Mouse (Mus musculus): ENCODE measurements at regions not wholly inside any gene's neighbourhood (a gene's known extent, or its start where the extent isn't known, plus 50 kb on each side); places are given as distances from the start of the nearest gene placed in this dataset.
A peak's percentile ranks its signal among the peaks of the same experiment; 100 is the strongest.

DNA sequence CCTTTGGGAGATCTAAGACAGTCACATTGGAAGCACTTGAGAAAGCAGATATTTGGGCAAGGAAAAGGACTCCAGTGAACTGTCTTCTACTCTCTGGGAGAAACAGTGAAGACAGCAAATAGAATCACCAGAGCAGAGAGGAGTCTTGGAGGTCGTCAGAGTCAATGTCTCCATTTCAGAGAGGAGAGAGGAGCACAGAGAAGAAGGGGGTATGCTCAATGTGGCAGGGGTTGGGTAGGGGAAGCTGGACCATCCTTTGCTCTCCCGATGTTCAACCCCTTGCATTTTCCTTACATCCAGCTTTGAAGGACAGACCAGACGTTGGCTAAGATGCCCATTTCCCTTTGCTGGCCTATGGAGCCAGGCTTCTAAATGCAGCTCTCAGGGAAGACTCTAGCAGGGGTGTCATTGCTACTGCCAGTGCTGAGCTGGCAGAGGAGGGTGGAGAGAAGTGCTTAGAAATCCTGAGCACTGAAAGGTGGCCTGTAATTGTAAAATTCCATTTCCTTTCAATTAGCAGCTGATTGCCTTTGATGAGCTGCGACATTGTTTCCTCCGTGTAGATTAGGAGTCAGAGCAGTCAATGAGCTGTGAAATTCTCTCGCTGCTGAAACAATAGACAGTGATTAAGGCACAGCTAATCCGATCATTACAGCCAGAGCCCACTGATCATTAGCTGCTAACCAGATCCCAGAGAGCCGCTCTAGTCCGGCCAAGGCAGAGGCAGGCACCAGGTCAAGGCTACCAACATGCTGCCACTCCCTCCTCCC lies 449.7 kb downstream of the Insc start:
- no peak for DNase-seq

DNA sequence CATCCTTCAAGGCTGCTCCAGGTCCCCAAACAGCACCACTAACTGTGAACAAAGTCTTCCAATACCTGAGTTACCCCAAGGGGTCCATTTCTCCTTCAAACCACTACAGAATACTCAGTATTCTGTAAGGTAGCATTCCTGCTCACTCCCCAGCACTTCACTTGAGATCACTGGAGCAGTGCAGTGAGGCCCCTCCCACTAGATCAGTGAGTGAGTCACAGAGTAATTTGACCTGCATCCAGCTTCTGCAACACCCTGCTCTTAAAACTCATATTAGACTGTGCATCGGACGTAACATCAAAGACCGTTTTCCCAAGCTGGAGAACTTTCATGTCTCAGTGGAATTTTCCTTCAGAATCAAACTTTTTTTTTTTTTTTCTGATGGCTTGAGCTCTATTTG lies 461.4 kb downstream of the Insc start:
- no peak for DNase-seq

DNA sequence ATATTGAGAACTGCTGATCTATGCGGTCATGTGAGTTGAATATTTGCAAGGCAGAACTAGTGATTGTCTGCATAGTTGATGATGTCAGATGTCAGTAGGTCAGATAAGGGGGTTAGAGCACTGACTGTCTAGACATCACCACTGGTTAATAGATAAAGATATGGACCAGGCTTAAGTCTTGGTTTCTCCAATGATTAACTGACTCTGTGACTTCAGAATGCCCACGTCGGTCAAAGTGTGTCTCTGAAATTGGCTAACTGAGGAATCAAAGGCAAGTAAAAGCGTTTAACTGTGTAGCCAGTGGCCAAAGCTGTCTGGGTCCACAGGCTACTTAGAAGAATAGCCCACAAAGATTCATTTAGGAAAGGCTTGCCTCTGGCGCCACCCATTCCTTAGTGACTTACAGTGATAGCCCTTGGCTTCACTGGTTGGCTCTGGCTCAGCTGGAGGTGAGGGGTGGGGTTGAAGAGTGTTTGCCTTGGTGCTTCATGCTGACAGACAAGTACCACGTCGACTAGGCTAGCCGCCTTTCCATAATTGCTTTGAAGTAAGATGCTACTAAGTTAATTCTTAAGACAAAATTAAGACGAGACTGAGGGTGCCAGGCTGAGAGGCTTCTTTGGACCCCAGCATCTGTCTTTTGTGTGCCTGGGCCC lies 463.1 kb downstream of the Insc start:
- DNase-seq: no peak

DNA sequence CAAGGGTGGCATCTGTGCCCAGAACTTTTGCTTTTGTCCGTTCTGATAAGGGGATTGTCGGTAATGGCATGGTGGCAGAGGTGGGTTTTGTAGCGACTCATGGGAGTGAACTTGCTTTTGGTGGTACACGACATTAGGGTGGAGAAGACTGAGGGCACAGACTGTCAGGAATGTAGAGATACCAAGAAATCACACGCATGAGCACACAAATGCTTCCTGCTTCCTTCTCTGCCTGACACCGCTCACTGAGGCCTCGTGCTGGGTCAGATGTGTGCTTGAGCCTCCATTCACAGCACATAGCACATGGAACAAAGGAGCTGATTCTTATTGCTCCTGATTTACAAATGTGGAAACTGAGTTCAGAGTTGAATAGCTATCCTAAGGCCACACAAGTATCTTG lies 465.3 kb downstream of the Insc start:
- no peak for DNase-seq

DNA sequence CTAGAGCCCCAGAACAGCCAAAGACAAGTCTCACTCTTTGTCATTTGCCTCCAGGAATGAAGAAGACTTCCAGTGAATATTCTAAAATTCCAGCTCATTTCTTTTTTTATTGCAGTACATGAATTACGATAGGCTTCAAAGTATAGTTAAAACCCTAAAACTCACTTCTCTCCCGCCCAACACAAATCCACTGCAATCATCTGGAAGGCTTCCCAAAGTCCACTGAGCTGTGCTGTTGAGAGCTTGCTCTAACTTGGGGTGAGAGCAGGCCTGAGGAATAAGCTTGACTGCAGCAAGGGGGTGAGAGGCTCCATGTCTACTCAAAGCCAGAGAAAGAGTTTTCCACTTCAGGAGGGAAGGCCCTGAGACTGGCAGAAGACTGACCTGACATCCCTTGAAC lies 466.5 kb downstream of the Insc start:
- DNase-seq: no peak

DNA sequence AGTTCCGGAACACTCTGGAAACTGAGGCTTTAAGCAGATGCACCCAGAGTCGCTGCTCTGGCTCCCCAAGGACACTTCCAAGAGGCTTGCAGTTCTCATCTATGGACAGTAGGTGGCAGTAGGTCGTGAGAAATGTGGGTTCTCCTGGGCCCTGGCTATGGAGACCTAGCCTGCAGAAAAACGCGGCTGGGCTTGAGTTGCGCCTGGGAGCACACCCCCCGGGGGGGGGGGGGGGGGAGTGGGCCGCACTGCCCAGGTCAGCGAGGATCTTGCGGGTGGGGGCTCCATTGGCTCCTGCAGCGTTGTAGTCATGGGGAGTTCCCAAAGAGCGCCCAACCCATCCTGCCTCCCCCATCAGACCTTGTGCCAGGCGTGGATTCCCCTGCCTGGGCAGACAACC lies 473.3 kb downstream of the Insc start:
- DNase-seq: peak; percentile 87

DNA sequence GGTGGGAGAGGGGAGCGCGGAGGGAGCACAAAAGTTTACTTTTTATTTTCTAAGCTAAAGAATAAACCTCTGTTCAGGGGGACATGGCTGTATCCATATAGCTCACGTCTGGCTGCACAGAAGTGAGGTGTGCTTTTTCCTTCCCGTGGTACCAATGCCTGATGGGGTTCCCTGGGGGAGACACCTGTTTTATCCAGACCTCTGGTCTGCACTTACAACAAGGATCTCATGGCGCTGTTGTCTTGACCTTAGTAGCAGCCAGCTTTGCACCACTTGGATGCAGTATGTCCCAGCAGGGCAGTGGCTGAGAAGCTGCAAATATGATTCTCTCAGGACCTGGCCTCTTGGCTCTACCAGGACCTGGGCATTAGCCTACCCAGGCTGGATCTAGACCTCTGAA lies 473.8 kb downstream of the Insc start:
- DNase-seq: peak; percentile 26 to 32

DNA sequence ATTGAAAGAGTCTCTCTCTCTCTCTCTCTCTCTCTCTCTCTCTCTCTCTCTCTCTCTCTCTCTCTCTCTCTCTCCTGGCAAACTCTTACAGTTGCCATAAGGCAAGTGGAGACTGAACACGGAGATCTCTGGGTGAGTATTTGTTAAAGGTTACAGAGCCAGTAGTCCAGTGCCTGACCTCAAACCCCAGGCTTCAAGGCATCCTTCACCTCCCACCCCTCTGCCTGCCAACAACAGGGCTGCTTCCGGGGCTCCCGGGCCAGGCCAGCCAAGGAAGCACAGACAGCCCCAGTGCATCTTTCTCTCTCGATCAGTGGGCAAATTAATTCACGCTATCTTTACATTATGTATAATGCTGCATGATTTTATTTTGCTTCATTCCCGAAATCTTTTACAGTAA lies 474.2 kb downstream of the Insc start:
- peak in 1 of 2 experiments; percentile 28 for DNase-seq

DNA sequence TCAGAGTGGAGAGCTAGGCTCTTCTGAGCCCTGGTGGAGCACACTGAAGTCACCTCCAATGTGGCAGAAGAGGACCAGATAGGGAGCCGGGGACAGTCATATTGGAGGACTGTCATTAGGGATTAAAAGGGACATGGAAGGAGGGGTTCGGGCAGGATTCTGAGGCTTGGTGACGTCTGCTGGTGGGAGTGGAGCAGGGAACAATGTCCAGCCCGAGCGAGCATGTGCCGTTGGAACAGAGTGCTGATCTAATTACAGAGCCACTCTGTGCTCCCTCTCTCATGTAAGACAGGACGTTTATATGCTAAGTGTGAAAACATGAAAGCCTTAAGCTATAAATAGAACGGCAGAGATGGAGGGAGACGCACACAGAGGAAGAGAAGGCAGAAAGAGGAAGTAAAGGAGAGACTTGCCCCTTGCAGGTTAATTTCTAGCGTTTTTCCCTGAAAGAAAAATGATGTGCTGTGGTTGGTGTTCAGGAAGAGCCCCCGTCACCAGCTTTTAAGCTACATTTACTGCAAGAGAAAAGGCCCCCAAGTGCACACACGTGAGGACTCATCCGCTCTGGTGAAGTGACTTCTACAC lies 475.2 kb downstream of the Insc start:
- DNase-seq: peak; percentile 52 to 65

DNA sequence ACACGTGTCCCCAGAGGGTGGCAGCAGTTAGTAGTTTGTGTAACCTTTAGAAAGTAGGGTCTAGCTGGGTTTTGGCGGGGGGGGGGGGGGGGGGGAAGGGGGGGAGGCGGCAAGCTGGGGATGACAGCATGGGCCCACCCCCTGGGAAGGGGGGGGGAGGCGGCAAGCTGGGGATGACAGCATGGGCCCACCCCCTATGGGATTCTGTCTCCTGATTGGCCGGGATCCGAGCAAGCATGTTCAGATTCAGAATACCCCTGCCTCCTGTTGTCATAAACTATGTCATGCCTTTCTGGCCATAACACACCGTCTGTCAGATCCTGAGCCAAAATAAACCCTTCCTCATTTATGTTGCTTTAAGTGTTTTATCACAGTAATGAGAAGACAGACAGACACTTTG lies 479.1 kb downstream of the Insc start:
- peak in 1 of 2 experiments; percentile 11 for DNase-seq

DNA sequence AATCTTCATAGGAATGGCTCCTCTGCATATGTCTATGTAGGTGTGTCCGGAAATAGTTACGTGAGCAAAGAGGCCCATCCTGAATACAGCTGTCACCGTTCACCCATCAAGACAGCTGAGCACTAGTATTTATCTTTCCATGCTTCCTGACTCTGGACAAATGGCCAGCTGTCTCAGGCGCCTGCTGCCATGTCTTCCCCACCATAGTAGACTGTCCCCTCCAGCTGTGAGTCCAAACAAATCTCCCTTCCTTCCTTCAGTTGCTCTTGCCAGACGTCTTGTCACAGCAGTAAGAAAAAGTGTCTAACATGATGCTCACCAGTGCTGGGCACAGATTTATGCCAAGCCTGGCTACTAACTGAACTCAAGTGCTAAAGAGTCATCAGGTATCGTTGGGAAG lies 487.0 kb downstream of the Insc start:
- DNase-seq: no peak

DNA sequence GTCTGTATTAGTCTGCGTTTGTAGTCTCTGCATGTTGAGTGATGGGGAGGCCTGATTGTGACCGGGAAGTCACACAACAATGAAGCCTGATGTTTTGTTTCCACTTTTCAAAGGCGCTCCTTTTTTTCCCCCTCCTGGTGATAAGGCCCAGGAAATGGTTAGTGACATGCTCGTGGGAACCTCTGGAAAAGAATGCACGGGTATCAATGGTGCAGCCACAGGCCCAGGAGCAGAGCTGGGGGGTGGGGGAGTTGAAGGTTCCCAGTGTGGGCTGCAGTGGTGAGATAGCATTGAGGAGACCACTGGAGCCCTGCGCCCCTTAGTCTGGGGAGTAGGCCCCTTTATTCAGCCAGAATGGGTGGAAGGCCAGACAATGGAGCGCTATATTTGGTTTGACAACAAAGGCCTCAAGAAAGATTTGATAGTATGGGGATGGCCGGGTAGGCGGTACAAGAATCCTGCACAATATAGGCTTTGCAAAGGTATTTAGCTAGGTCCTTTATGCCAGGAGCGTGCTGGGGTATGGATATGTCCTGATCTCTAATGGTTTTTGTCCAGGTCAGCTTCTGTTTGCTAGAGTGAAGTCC lies 490.4 kb downstream of the Insc start:
- no peak for DNase-seq

DNA sequence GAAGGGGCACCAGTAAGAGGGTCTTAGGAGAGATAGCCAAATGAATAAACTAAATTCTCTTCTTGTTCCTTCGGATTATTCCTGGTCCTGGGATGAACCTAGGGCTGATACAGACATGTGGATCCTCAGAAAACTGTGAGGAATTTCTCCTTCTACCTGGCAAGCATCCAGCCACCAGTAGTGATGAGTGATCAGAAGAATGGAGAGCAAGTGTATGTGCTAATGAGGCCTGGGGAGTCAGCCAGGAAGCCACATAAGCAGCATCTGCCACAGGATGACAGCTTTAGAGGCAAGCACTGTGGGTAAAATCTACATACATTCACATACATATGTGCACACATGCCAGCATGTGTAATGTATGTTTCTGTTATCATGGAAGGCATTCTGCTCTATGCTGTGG lies 493.6 kb downstream of the Insc start:
- DNase-seq: peak in 1 of 2 experiments; percentile 8

DNA sequence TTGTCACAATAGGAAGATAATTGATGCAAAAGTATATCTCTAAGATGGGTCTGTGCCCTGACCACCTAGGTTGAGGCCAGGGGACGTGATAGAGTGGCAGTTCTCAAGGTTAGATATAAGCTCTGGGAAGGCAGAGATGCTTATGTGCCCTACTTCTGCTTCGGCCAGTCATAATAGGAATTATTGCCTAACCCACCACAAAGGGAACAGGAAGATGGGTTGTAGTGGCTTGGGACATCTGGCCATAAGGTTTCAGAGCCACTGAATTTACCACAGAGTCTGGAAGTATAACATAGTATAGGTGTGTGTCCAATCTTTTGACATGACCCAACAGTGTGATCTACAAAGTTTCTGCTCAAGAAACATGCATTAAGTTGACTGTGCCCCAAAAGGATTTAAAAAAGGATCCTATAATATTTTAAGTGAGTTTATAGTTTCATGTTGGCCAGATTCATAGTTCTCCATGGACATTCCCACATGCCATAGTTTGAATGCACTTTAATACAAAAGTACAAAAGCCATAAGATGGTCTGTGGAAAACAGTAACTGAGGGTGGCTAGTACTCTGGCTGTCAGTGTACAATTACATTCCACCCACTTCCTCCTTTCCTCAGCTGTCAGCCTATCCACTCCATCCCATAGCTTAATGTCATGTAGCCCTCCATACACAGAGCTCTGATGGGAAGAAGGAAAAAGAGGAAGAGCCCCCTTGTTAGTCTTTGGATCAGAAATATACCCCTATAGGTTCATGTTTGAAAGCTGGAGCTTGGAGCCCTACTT lies 508.3 kb downstream of the Insc start:
- DNase-seq: no peak

DNA sequence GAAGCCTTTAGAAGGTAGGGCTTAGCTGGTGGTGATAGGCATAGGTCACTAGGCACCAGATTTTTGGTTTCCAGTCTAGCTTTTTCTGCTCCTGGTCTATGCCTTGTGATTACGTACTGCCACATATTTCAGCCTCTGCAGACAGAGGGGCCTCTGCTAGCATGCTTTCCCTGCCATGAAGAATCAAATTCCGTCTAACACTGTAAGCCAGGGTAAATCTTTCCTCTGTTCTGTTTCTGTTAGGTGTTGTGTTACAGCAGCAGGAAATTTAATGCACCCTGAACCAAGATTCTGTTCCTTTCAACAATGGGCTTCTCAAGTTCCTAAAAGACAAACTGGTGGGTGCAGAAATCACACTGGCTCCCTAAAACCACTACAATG lies 508.9 kb downstream of the Insc start:
- no peak for DNase-seq

DNA sequence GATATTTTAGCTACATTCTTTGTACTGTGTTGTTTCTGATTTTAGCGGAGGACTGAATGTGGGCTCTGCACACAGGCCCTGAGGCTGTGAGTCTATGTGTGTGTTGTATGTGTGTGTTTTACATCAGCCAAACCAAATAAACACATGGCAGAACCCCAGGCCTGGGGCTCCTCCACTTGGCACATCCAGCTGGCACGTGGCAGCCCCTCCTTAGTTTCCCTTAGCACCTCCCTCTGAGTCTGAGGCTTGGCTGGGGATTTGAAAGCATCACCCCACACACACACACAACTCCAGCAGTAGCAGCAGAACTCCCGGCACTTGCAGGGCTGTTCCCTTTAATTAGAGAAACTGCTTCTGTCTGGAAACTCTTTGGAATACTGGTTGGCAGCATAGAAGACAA lies 515.1 kb downstream of the Insc start:
- DNase-seq: peak; percentile 20 to 59

DNA sequence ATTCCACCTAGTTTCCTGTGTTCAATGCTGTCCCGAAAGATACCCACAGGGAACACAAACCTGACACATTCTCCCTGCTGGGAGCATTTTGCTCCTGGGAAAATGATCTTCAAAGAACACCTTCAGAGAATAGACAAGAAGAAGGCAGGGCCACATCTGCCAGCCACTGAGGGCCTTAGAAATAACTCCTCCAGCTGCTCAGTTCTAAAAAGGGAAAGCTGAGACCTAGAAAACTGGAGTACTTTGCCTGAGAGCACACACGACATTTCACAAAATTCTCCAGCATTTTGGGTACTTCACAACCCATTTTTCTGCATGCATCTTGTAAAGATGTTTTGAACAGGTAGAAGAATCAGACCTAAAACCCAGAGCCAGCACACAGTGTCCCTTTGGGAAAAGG lies 519.6 kb downstream of the Insc start:
- DNase-seq: no peak

DNA sequence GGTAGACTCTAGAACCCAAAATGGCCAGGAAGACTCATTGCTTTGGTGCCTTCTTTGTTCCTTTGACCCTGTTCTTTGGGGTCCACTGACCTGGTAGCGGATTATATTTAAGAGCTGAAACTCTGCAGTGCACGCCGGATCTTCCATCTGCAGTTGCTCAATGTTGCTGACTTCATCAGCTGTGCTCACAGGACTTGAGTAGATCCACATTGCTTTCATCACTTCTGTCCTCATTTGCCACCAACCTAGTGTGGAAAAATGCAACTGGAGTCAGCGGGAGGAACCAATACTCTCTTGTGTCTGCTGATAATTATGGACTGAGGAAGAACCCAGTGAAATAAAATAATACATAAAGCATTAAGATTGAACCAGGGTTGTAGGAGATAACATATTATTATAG lies 522.6 kb downstream of the Insc start:
- DNase-seq: no peak

DNA sequence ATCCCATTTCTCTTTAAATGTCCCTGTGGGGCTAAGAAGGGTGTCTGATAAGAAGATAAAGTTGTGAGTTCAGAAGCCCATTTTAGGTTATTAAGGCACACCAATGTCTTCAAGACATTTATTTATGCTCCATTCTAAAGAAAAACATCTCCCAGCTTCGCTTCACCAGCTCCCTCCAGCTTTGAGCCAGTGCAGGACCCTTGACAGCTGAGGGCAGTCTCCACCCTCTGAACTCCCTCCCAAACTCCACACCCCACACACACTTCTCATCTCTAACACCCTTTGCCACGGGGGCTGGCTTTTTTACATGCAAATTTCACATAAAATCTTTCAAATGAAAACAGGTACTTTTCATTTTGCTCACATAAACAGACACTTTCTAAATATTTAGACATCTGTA lies 527.3 kb downstream of the Insc start:
- no peak for DNase-seq

DNA sequence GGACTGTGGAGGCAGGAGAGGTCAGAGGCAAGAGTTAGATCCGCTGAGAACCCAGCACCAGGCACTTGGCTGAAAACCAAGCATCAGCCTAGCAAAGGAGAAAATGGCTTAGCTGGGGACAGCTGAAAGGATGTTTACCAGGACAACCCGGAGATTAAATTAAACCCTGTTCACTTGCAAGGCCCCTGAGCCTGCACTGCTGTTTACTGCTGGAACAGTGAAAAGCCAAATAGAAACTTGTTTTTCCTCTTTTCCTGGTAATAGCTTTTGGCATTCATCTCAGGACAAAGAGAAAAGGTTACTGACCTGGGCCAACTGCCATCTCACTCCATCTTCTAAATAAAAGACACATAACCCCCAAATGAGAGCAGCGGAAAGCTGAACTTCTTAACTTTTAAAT lies 531.3 kb downstream of the Insc start:
- DNase-seq: peak in 1 of 2 experiments; percentile 4

DNA sequence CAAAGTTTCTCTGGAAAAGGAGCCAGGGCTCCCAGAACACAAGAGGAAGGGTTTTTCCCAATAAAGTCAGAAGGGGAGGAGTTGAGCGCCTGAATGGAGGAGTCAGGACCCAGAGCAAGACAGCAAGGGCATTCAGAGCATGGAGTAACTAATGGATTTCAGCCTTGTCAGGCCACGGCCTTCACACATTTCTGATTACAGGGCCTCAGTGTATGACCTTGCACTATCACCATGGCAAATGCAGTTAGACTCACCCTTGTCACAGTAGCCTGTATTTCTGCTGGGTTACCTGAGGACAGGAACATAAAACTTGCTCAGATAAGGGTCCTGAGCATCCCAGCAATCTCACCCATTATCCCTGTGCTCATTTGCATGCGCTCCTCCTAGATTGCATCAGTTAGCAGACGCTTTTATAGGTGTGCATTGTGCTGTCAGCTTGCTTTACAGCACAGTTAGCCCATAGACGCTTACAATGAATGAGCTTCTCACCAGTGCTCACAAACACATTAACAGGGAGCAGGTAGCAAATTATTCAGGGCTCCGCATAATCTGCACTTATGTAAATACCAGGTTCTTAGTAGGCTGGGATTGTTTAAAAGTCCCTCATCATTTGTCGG lies 547.4 kb downstream of the Insc start:
- no peak for DNase-seq

DNA sequence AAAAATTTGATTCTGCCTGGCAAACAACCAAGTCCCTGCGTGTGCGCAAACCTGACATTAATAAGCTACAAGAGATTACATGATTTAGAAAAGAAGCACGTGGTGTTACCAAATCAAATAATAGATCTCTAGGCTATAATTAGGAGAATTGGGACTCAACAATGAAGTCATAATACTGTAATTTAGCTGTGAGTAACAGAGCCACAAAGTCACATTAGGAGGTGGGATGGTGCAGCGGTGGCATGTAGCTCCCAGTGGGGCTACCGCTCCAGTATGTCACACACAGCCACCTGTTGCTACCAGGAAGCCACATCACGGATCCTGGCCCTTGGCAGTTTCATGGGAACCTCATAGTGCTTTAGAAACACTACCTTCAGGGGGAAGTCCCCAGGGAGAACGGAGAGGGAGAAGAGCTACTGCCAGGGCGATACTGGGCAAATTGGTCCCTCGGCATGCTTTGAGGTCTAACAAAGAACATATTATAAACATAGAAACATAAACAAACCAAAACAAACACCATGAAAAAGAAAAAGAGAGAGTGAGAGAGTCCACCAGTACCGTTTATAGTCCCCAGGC lies 551.2 kb downstream of the Insc start:
- no peak for DNase-seq

Data from cerebellum, postnatal 10 days (tissue).